Mouse (Mus musculus): ENCODE data around the gene Myl4. TPM values are rescaled to one million over a fixed set of nuclear protein-coding genes. Genes with fewer than 3 reads are reported as not detected.
"Not testable (repeated sequence)": the region's sequence is repeated elsewhere in the genome, so short reads cannot be mapped to it uniquely, and the experiment has no call there.

Gene Myl4
- 1 to 10 TPM; 2.3 to 3.0 TPM for total RNA-seq (2021)
- long read RNA-seq, partial matches to known transcripts: 3 of 5 reads
- long read RNA-seq, other reads (novel, unspliced or antisense): 2 of 5 reads

GRCm38 (mm10) chr11:104550406-104550974, at the start of gene Myl4, which contains the start of gene Cdc27:
Myl4 (plus strand) TSS chr11:104550663.
Cdc27 (minus strand) TSS chr11:104550620.
- peak; percentile 99 to 100 for DNase-seq (ENCODE audit: low spot score in 2 of 2)

DNA sequence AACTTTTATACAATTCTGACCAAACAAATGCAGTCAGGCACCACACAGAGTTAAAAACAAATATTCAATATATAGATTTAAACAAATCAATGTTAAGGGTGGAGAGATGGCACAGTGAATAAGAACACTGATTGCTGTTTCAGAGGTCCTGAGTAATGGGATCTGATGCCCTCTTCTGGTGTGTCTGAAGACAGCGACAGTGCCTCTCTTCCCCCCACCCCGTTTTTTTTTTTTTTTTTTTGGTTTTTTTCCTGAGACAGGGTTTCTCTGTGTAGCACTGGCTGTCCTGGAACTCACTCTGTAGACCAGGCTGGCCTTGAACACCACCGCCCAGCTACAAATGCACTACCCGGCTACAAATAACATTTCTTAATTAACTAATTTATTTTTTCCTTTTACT, 42.0 kb upstream of the Myl4 start:
- no peak for DNase-seq (ENCODE audit: low spot score in 2 of 2)

DNA sequence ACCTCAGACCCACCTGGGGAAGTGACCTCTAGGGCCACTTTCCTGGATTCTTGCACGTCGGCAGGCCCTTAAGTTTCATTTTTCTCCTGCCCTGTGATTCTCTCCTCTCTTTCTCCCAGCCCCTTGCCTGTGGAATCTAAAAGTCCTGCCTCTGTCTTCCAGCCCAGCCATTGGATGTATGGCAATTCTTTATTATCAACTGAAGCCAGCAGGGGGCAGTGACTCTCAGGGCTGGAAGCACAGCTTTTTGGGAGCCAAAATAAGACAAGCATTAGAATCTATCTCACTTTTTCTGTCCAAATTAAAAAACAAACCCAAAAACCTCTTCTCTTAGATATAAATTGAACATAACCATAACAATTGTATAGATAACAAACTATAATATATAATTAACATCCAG, 39.9 kb upstream of the Myl4 start:
- peak in 1 of 2 experiments; percentile 22 for DNase-seq (ENCODE audit: low spot score in 2 of 2)

GRCm38 (mm10) chr11:104512436-104512835, 38.0 kb upstream of the Myl4 start:
- DNase-seq (ENCODE audit: low spot score in 2 of 2): no peak

DNA sequence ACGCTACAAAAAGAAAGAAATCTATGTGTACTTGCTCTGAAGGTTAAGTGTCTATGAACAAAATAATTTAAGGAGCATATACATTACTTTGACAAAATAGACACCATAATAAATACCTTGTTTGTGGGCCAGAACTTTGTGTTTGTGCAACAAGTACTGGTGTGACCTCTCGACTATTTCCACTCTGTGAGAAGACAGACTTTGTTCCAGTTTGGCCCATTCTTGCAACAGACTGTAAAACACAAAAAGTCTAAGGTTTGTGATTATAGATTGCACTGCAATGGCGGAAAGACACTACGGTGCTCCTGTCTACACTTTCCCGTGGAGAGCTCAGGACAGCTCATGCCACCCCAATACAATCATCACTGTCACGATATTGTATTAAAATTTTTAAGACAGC, 24.5 kb upstream of the Myl4 start:
- no peak for DNase-seq (ENCODE audit: low spot score in 2 of 2)

GRCm38 (mm10) chr11:104536843-104537242, 13.6 kb upstream of the Myl4 start:
- DNase-seq (ENCODE audit: low spot score in 2 of 2): no peak

DNA sequence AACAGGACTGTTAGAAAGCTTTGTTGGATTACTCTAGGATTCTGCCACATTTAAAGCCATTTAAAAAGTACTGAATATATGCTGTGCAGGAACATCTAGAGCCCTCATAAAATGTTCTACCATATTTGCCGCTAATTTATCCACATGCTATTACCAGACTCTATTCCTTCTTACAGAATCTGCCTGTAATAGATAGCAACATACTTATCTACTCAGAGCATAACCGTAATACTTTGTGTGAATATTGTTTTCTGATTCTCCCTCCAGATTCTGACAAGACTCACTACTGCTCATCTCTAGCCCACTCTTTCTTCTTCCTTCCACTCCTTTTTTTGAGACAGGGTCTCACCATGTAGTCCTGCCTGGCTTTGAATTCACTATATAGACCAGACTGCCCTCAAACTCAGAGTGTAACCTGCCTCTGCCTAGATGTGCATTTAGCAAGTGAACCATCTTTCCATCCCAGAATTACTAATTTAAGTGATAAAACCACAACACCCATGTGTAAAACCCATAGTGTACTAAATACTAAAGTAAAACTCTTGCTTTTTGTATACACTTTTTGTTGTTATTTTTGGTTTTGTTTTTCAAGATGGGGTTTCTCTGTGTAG, 12.4 kb upstream of the Myl4 start:
- DNase-seq (ENCODE audit: low spot score in 2 of 2): no peak

DNA sequence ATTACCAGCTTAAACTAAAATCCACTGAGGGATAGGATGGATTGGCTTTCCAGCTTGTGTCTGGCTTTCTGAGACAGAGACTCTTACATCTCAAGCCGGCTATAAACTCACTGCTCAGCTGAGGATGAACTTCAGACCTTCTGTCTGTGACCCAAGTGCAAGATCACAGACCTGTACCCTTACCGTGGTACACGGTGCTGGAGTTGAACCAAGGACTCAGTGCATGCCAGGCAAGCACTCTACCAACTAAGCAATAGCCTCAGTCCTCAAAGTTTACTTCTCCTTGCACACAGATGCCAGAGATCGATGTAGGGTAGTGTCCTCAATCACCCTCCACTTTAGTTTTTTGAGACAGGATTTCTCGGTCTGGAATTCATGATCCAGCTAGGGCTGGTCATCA, 10.7 kb upstream of the Myl4 start:
- no peak for DNase-seq (ENCODE audit: low spot score in 2 of 2)

- DNase-seq (ENCODE audit: low spot score in 2 of 2): not testable (repeated sequence)
Measured at GRCm38 (mm10) chr11:104543337-104543736, 7.1 kb upstream of the Myl4 start.

DNA sequence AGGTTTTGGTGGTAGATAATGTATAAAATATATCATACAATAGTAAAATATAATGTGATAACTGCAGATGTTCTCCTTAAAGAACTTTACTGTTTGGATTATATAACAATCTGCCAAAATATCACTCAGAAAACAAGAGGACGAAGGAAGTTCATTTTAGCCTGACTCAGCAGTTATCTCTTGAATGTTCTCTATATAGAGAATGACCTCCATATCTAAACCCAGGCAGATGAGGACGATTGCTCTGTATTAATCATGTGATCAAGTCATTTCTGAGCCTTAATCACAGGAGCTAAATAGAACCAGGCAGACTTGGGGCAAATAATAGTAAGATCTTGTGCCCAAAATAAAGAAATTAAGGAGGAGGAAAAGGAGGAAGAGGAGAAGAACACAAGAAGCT, 6.0 kb upstream of the Myl4 start:
- no peak for DNase-seq (ENCODE audit: low spot score in 2 of 2)

GRCm38 (mm10) chr11:104547502-104547901, 3.0 kb upstream of the Myl4 start:
- no peak for DNase-seq (ENCODE audit: low spot score in 2 of 2)

DNA sequence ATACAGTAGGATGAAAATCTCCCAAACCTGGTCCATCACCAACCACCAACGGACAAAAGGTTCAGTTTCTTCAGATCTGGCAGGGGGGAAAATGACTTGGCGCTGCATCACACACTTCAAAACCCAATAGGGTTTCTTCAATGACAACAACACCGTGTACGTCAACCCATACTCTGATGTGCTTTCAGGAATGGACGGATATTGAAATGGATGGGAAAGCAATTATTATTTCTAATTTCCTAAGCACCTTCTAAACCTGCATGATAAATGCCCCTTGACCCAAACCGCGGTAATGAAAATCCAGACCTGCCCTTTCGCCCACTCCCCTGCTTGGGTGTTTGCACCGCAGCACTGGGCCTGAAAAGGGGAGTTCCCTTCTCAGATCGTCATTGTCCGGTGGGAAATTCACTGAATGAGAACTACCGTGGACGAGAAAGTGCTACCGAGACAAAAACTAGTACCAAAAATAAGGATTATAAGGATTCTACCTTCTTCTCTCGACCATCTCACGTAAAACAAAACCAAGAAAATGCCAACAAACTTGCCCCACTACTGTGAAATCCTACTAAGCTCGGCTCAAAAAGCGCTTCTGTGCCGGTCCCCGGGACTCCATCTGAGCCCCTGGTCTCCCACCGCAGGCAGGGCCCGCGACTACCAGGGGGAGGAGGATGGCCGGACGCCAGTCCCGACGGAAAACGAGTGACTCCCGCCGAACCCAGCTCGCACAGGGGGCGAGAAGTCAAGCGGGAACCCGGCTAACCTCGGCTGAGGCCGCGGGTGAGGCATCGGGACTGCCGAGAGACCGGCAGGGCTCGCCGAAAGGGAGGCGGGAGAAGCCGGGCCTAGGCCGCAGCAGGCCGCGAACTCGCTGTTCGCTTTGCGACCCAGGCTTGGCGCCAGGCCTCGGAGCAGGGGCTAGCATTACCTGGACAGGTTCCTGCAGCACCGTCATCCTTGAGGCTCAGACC, 741 bp upstream of the Myl4 start:
- DNase-seq (ENCODE audit: low spot score in 2 of 2): no peak

GRCm38 (mm10) chr11:104558065-104558464, 7.6 kb downstream of the Myl4 start:
- DNase-seq (ENCODE audit: low spot score in 2 of 2): no peak

DNA sequence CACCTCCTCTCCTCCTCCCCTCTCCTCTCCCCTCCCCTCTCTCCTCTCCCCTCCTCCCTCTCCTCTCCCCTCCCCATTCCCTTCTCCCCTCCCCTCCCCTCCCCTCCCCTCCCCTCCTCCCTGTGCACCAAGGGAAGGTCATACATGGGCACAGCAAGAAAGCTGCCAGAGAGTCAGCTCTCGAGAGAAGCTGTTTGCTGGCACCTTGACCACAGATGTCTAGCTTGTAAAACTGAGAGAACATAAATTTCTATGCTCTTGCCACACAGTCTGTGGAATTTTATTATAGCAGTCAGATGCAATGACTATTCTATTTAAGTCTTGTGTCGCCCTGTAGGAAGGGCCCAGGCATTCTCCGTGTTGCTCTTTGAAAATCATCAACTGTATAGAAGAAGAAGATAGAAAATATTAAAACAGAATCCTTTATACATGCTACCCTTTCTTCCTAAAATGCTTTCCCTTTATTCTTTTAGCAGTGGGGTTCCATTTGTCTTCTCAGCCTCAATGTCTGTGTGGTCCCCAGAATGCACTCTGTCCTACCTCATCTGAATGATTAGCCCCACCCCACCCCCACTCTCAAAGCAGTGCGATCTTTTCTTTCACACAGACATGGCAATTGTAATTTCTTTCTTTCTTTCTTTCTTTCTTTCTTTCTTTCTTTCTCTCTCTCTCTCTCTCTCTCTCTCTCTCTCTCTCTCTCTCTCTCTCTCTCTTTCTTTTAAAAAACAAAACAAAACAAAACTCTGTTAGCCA, 8.4 kb downstream of the Myl4 start:
- no peak for DNase-seq (ENCODE audit: low spot score in 2 of 2)

DNA sequence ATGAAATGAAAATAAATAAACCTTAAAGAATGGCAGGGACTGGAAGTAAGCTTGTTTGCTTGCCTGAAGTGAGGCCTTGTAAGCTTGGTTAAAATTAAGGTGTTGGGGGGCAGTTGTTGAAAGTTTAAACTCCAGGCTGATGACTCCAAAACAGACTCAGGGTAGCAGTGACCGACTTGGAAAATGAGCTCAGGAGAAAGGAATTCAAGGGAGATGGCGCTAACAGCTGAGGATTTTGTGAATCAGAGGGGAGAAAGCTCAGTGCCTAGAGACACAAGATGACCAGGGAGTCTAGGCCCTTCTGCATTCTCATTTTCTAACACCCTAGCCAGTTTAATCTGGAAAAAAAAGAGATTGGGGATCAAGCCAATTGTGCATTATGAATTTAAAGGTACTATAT, 10.5 kb downstream of the Myl4 start:
- DNase-seq (ENCODE audit: low spot score in 2 of 2): no peak

- no peak for DNase-seq (ENCODE audit: low spot score in 2 of 2)
Measured at GRCm38 (mm10) chr11:104563496-104563895, 13.0 kb downstream of the Myl4 start.

GRCm38 (mm10) chr11:104565172-104565571, 14.7 kb downstream of the Myl4 start:
- DNase-seq (ENCODE audit: low spot score in 2 of 2): no peak

DNA sequence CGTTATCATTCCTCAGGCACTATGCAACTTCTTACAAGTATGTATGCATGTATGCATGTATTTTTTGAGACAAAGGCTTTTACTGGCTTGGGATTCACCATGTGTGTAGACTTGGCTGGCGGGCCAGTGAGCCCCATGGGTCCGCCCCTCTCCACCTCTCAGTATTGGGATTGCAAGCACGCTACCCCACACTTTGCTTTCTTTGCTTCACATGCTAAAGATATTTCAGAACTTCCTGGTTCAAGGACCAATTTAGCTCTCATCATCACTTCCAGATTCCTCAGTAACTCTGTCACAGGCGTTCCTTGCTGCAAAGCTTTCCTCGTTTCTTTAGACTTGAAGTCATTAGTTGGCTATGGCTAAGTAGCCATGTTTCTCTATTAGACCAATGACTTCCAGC, 15.6 kb downstream of the Myl4 start:
- DNase-seq (ENCODE audit: low spot score in 2 of 2): no peak

GRCm38 (mm10) chr11:104566796-104567195, 16.3 kb downstream of the Myl4 start:
- no peak for DNase-seq (ENCODE audit: low spot score in 2 of 2)

DNA sequence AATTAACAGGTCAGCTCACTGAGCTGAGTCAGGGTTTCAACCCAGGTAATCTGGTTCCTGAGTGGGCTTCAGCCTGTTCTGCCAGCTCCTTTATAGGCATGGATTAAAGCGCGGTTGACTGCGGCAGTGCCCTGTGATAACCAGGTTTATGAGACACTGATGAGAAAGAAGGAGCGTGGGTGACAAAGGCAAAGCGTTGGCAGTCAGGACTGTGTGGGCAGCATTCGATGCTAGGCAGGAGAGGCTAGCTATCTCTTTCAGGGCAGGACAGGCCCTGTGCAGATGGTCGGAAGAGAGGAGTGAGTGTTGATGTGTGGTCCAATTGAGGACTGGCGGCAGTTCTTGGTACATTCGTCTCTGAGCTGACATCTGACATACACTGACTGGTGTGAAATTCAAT, 17.3 kb downstream of the Myl4 start:
- peak in 1 of 2 experiments; percentile 44 for DNase-seq (ENCODE audit: low spot score in 2 of 2)

GRCm38 (mm10) chr11:104568326-104568725, 17.9 kb downstream of the Myl4 start:
- DNase-seq (ENCODE audit: low spot score in 2 of 2): no peak
